ENCODE assay signal across 8 mouse cellular contexts in the genomic region with DNA sequence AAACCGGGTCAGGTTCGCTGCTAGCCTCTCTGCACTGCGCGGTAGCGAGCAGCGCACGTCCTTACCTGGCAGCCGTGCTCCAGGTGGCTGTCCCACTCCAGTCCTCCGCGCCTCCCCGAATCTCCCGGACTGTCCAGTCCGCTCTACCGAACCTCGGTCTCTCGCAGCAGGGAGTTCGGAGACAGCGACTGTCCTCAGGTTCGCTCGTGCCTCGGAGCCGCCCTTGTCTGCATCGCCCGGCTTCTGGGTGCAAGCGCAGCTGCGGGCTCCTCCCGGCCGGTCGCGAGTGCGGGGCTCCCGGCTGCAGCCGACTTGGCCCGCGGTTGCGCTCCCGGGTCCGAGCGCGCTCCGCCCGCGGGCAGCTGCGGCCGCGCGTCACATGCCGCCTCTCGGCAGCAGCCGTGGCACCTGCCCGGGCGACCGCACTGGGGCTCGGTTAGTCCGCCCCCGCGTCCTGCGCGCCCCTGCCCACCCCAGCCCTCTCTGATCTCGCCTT. TPM values are rescaled to one million over a fixed set of nuclear protein-coding genes. Genes with fewer than 3 reads are reported as not detected.
DNase-seq lines count a peak whose midpoint lies in the region; ATAC-seq and TF ChIP-seq lines count a peak whose summit lies in the region.
"Had no signal": no experiment of that assay in that cellular context is flagged by ENCODE, and none has a peak within 500 bp of the region (broad histone marks: within the 10 kb centered on the region; RNA-seq: fewer than 3 reads in every experiment).

No protein-coding gene starts in this region.

- peak overlapping the region; percentile 44 for H3K9ac ChIP-seq in embryonic facial prominence, embryonic 14.5 days (ENCODE audit: low read depth, low read length)
- H3K9ac ChIP-seq in midbrain, embryonic 11.5 days (ENCODE audit: low read length): peak overlapping the region; percentile 51

- DNase-seq in spleen, adult 2 months (ENCODE audit: low read depth in 1 of 2, low spot score in 2 of 2): no peak
- no peak for DNase-seq in spleen, adult 18-20 months
- DNase-seq in embryonic facial prominence, embryonic 14.5 days (ENCODE audit: low spot score): peak; percentile 23
- DNase-seq in hindbrain, embryonic 10.5 days (ENCODE audit: low spot score): peak; percentile 58
- DNase-seq in left cerebral cortex, postnatal 36 days (ENCODE audit: low spot score in 2 of 2): peak; percentile 50 to 57
- peak; percentile 96 for DNase-seq in midbrain, embryonic 11.5 days (ENCODE audit: low spot score, missing footprints)
- peak; percentile 9 for DNase-seq in testis, postnatal 14 days (ENCODE audit: low spot score)

- no peaks in the 10 kb centered on the region; the same call in 1 of the 2 replicates for H3K4me1 ChIP-seq in spleen, adult 2 months (ENCODE audit: control insufficient read depth, insufficient read depth, insufficient read length)
- no peaks in the 10 kb centered on the region for H3K4me1 ChIP-seq in embryonic facial prominence, embryonic 14.5 days (ENCODE audit: control insufficient read depth, insufficient read depth, low read length)
- H3K4me1 ChIP-seq in hindbrain, embryonic 10.5 days (replicated peaks): peaks cover 19% of the 10 kb centered on the region
- H3K4me1 ChIP-seq in midbrain, embryonic 11.5 days (ENCODE audit: control insufficient read depth, insufficient read depth, low read length): peaks cover 4% of the 10 kb centered on the region; the same call in 1 of the 2 replicates

- intact Hi-C loops in left cerebral cortex, postnatal 36 days (cut with DNase I): no loop called here

- peak; percentile 66 for ATAC-seq in embryonic facial prominence, embryonic 14.5 days (ENCODE audit: low read depth)
- peak; percentile 83 for ATAC-seq in midbrain, embryonic 11.5 days (ENCODE audit: low FRiP score)

- no peaks in the 10 kb centered on the region for H3K9me3 ChIP-seq in embryonic facial prominence, embryonic 14.5 days (ENCODE audit: control insufficient read depth, low read length)
- H3K9me3 ChIP-seq in hindbrain, embryonic 10.5 days: no peaks in the 10 kb centered on the region
- H3K9me3 ChIP-seq in midbrain, embryonic 11.5 days (ENCODE audit: control insufficient read depth, low read length): no peaks in the 10 kb centered on the region

- H3K27me3 ChIP-seq in spleen, adult 2 months (ENCODE audit: control insufficient read depth, insufficient read depth, low read length): peaks cover 7% of the 10 kb centered on the region
- H3K27me3 ChIP-seq in embryonic facial prominence, embryonic 14.5 days (replicated peaks; ENCODE audit: control insufficient read depth, insufficient read depth, low read length): peaks cover 41% of the 10 kb centered on the region
- H3K27me3 ChIP-seq in hindbrain, embryonic 10.5 days (ENCODE audit: insufficient read depth, poor library complexity, severe bottlenecking): peaks cover 61% of the 10 kb centered on the region
- peaks cover 30% of the 10 kb centered on the region for H3K27me3 ChIP-seq in midbrain, embryonic 11.5 days (ENCODE audit: control insufficient read depth, insufficient read depth, low read length)

- TF ChIP-seq POLR2A in spleen, adult 2 months (IDR thresholded peaks at IDR 0.05; ENCODE audit: low read depth, low read length): no peak

- no peaks in the 10 kb centered on the region for H3K36me3 ChIP-seq in spleen, adult 2 months (ENCODE audit: control insufficient read depth, insufficient read depth, low read length)
- H3K36me3 ChIP-seq in embryonic facial prominence, embryonic 14.5 days (ENCODE audit: control insufficient read depth, insufficient read depth, low read length): no peaks in the 10 kb centered on the region
- no peaks in the 10 kb centered on the region for H3K36me3 ChIP-seq in hindbrain, embryonic 10.5 days
- H3K36me3 ChIP-seq in midbrain, embryonic 11.5 days (ENCODE audit: control insufficient read depth, insufficient read depth, low read length): no peaks in the 10 kb centered on the region

- peak overlapping the region; percentile 95 for H3K4me2 ChIP-seq in embryonic facial prominence, embryonic 14.5 days (ENCODE audit: low read depth, low read length)
- H3K4me2 ChIP-seq in midbrain, embryonic 11.5 days: peak overlapping the region; percentile 94

- no peak overlapping the region for H3K27ac ChIP-seq in spleen, adult 2 months (ENCODE audit: insufficient read depth, low read length)
- no peak overlapping the region for H3K27ac ChIP-seq in embryonic facial prominence, embryonic 14.5 days (replicated peaks; ENCODE audit: low read depth, low read length)
- H3K27ac ChIP-seq in hindbrain, embryonic 10.5 days: peak overlapping the region; percentile 53
- no peak overlapping the region for H3K27ac ChIP-seq in midbrain, embryonic 11.5 days (ENCODE audit: low read depth, low read length)
- H3K27ac ChIP-seq: macrophage had no signal

- WGBS in spleen, adult 2 months: 3% methylated on average over 57 of the region's 60 CpGs
- under 1% methylated on average over 30 of the region's 60 CpGs for WGBS in embryonic facial prominence, embryonic 14.5 days
- under 1% methylated on average over 60 of the region's 60 CpGs for WGBS in hindbrain, embryonic 10.5 days
- WGBS in midbrain, embryonic 11.5 days: under 1% methylated on average over 60 of the region's 60 CpGs

- H3K4me3 ChIP-seq in spleen, adult 2 months (ENCODE audit: extremely low read depth, insufficient read depth, insufficient read length): peak overlapping the region; percentile 23; the same call in 1 of the 2 replicates
- peak overlapping the region; percentile 54 for H3K4me3 ChIP-seq in embryonic facial prominence, embryonic 14.5 days (ENCODE audit: low read depth, low read length)
- H3K4me3 ChIP-seq in hindbrain, embryonic 10.5 days: peak overlapping the region; percentile 70
- H3K4me3 ChIP-seq in midbrain, embryonic 11.5 days (ENCODE audit: low read depth, low read length): peak overlapping the region; percentile 55

- TF ChIP-seq CTCF in spleen, adult 2 months (IDR thresholded peaks at IDR 0.05; ENCODE audit: extremely low read depth, insufficient read depth, insufficient read length, insufficient replicate concordance): no peak

RNA-seq across cellular contexts. Expression of gene Chrm3, which starts 0.4 kb away (rescaled TPM):
- polyA plus RNA-seq in spleen, adult 2 months (2012; rRNA removed): 0.47 and 0.58 TPM in 2 replicates
- polyA plus RNA-seq in embryonic facial prominence, embryonic 14.5 days (2014; fragmentation: Nextera tagmentation; extraction: Ambion mirVana): 0.68 and 1.1 TPM in 2 replicates
- 0.31 and 0.41 TPM in 2 replicates for polyA plus RNA-seq in hindbrain, embryonic 10.5 days (2016; fragmentation: Nextera tagmentation; extraction: Ambion mirVana)
- total RNA-seq in left cerebral cortex, postnatal 36 days (2021): 10 to 100 TPM; 54.9 to 68.4 TPM
- 0.07 and 0.25 TPM in 2 replicates for polyA plus RNA-seq in midbrain, embryonic 11.5 days (2014; fragmentation: Nextera tagmentation; extraction: Ambion mirVana)
- polyA plus RNA-seq: macrophage had no signal

Comparison
In these comparisons a context has a peak if more than half of its experiments do, and no peak if none do; other contexts are left out.
1. DNase-seq: peak in embryonic facial prominence, embryonic 14.5 days (single experiment), hindbrain, embryonic 10.5 days (single experiment), left cerebral cortex, postnatal 36 days (2 of 2), midbrain, embryonic 11.5 days (single experiment) and testis, postnatal 14 days (single experiment); none in spleen, adult 2 months (0 of 2) and spleen, adult 18-20 months (0 of 2).
2. Peak in every context shown above with its lines, with median percentiles within 50 percentile points of each other: H3K4me3 ChIP-seq.